Mouse (Mus musculus): ENCODE results near the gene Cldn14. TPM values are rescaled to one million over a fixed set of nuclear protein-coding genes. Genes with fewer than 3 reads are reported as not detected.
A peak's percentile ranks its signal among the peaks of the same experiment; 100 is the strongest.

Cldn14 gene
- polyA plus RNA-seq, 1 experiment from 2014 or later: 0.14 TPM

GRCm38 (mm10) chr16:93918679-93919060 lies 90.0 kb downstream of the Cldn14 start:
- Histone ChIP-seq H3K4me3 (ENCODE audit: low read depth, low read length) (no peak overlapping the region), H3K4me1 (ENCODE audit: control insufficient read depth, insufficient read depth, low read length) (0 out of 2 replicates have a peak, but pooled peaks cover 3% of the 10 kb centered on the region), H3K4me2 (ENCODE audit: low read depth, low read length) (peak overlapping the region; percentile 41), H3K9ac (ENCODE audit: low read depth, low read length) (no peak overlapping the region), H3K9me3 (ENCODE audit: control insufficient read depth, low read length) (no peaks in the 10 kb centered on the region), H3K36me3 (ENCODE audit: control insufficient read depth, insufficient read depth, low read length) (no peaks in the 10 kb centered on the region), H3K27ac (replicated peaks; ENCODE audit: low read depth, low read length) (no peak overlapping the region), H3K27me3 (replicated peaks; ENCODE audit: control insufficient read depth, insufficient read depth, low read length) (no peaks in the 10 kb centered on the region)
- DNase-seq (ENCODE audit: low spot score): no peak
- WGBS: 70% methylated on average over 7 of the region's 8 CpGs
- ATAC-seq (ENCODE audit: low read depth): no peak

DNA sequence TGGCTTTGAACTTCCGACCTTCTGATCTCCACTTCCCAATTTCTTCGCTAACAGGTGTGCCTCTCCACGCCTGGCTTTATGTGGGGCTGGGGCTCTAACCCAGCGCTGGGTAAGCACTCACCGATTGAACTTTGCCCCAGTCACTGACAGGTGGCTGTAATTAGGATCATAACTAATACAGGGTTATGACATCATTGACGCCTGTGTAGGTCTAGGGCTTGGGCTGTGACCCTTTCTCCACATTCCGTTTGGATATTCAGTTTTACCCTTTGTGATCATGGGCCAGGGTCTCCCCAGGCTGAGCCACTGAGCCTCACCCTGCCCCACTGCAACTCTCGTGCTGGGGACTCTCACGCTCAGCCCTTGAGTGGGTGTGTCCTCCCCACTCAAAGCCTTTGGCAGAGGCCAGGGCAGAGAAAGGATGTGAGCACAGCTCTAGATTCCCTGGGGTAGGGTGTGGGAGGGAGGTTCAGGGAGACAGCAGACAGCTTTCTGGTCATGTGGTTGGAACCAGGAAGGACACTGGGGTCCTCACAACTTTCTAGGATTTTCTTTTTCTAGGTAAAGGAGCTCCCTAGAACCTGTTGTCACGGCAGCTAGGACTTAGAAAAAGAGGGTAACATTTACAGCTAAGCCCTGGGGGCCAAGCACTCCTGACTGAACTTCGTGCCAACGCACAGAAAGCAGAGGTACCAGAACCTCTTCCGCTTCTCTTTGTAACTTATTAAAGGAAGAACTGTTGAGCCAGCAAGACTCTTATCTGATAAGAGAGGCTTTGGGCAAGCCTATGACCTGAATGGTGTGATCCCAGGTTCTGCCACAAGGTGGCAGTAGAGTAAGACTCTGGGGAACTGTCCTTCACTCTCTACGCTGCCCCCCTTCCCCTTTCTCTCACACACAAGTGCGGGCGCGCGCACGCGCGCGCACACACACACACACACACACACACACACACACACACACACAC lies 90.6 kb downstream of the Cldn14 start:
- WGBS: 44% methylated on average over 14 of the region's 22 CpGs
- H3K9me3 ChIP-seq (ENCODE audit: control insufficient read depth, low read length): no peaks in the 10 kb centered on the region
- H3K4me1 ChIP-seq (ENCODE audit: control insufficient read depth, insufficient read depth, low read length): 0 out of 2 replicates have a peak, but pooled peaks cover 3% of the 10 kb centered on the region
- DNase-seq (ENCODE audit: low spot score): peak; percentile 80
- H3K27me3 ChIP-seq (replicated peaks; ENCODE audit: control insufficient read depth, insufficient read depth, low read length): no peaks in the 10 kb centered on the region
- no peaks in the 10 kb centered on the region for H3K36me3 ChIP-seq (ENCODE audit: control insufficient read depth, insufficient read depth, low read length)
- no peak overlapping the region for H3K4me3 ChIP-seq (ENCODE audit: low read depth, low read length)
- ATAC-seq (ENCODE audit: low read depth): peak; percentile 59
- H3K9ac ChIP-seq (ENCODE audit: low read depth, low read length): no peak overlapping the region
- H3K4me2 ChIP-seq (ENCODE audit: low read depth, low read length): peak overlapping the region; percentile 41
- H3K27ac ChIP-seq (replicated peaks; ENCODE audit: low read depth, low read length): no peak overlapping the region

- no peak overlapping the region for H3K9ac ChIP-seq (ENCODE audit: low read depth, low read length)
- DNase-seq (ENCODE audit: low spot score) (no peak), ATAC-seq (ENCODE audit: low read depth) (no peak)
- no peak overlapping the region for H3K4me2 ChIP-seq (ENCODE audit: low read depth, low read length)
- no peaks in the 10 kb centered on the region for H3K36me3 ChIP-seq (ENCODE audit: control insufficient read depth, insufficient read depth, low read length)
- no peak overlapping the region for H3K27ac ChIP-seq (replicated peaks; ENCODE audit: low read depth, low read length)
- no peaks in the 10 kb centered on the region for H3K9me3 ChIP-seq (ENCODE audit: control insufficient read depth, low read length)
- H3K27me3 ChIP-seq (replicated peaks; ENCODE audit: control insufficient read depth, insufficient read depth, low read length): no peaks in the 10 kb centered on the region
- WGBS: 31% methylated on average over 10 of the region's 10 CpGs
- no peak overlapping the region for H3K4me3 ChIP-seq (ENCODE audit: low read depth, low read length)
- H3K4me1 ChIP-seq (ENCODE audit: control insufficient read depth, insufficient read depth, low read length): peaks cover 3% of the 10 kb centered on the region; the same call in 1 of the 2 replicates
Measured at GRCm38 (mm10) chr16:93915338-93915849, 93.2 kb downstream of the Cldn14 start.

- Histone ChIP-seq H3K9me3 (ENCODE audit: control insufficient read depth, low read length) (no peaks in the 10 kb centered on the region), H3K27ac (replicated peaks; ENCODE audit: low read depth, low read length) (no peak overlapping the region), H3K4me1 (ENCODE audit: control insufficient read depth, insufficient read depth, low read length) (peaks cover 3% of the 10 kb centered on the region; the same call in 1 of the 2 replicates), H3K36me3 (ENCODE audit: control insufficient read depth, insufficient read depth, low read length) (no peaks in the 10 kb centered on the region), H3K9ac (ENCODE audit: low read depth, low read length) (no peak overlapping the region), H3K27me3 (replicated peaks; ENCODE audit: control insufficient read depth, insufficient read depth, low read length) (no peaks in the 10 kb centered on the region), H3K4me3 (ENCODE audit: low read depth, low read length) (no peak overlapping the region), H3K4me2 (ENCODE audit: low read depth, low read length) (no peak overlapping the region)
- WGBS: 66% methylated on average over 10 of the region's 10 CpGs
- peak; percentile 51 for DNase-seq (ENCODE audit: low spot score)
- ATAC-seq (ENCODE audit: low read depth): 0 out of 2 replicates have a peak, but pooled peaks have one; percentile 23
Measured at GRCm38 (mm10) chr16:93913881-93914576, 94.6 kb downstream of the Cldn14 start.

- peaks cover 3% of the 10 kb centered on the region; the same call in 1 of the 2 replicates for H3K4me1 ChIP-seq (ENCODE audit: control insufficient read depth, insufficient read depth, low read length)
- ATAC-seq (ENCODE audit: low read depth): no peak
- H3K36me3 ChIP-seq (ENCODE audit: control insufficient read depth, insufficient read depth, low read length): no peaks in the 10 kb centered on the region
- no peak overlapping the region for H3K4me3 ChIP-seq (ENCODE audit: low read depth, low read length)
- no peak overlapping the region for H3K4me2 ChIP-seq (ENCODE audit: low read depth, low read length)
- 65% methylated on average over 3 of the region's 3 CpGs for WGBS
- no peaks in the 10 kb centered on the region for H3K27me3 ChIP-seq (replicated peaks; ENCODE audit: control insufficient read depth, insufficient read depth, low read length)
- no peak for DNase-seq (ENCODE audit: low spot score)
- no peaks in the 10 kb centered on the region for H3K9me3 ChIP-seq (ENCODE audit: control insufficient read depth, low read length)
- H3K9ac ChIP-seq (ENCODE audit: low read depth, low read length): no peak overlapping the region
- H3K27ac ChIP-seq (replicated peaks; ENCODE audit: low read depth, low read length): no peak overlapping the region
Measured at GRCm38 (mm10) chr16:93912808-93913207, 95.8 kb downstream of the Cldn14 start.

DNA sequence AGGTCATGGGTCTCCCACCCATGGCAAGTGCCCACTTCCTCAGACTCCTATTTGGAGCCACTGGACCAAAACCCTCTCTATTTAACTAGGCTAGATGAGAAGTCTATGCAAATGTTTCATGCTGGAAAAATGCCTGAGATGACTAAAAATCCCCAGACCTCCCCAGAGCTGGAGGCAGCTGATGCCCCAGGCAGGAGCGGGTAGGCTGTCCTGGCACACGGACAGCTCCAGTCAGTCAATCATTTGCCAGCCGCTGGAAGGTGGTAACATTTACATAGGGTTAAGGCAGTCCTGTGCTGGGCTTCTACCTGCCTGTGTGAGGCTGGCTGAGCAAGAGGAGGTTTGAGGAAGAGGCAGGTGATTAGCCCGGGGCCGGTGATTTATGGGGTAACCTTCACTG lies 96.5 kb downstream of the Cldn14 start:
- ATAC-seq (ENCODE audit: low read depth): no peak
- no peaks in the 10 kb centered on the region for H3K9me3 ChIP-seq (ENCODE audit: control insufficient read depth, low read length)
- 51% methylated on average over 5 of the region's 5 CpGs for WGBS

GRCm38 (mm10) chr16:93910735-93911665 lies 97.6 kb downstream of the Cldn14 start:
- WGBS: 64% methylated on average over 27 of the region's 28 CpGs
- peaks cover 6% of the 10 kb centered on the region; the same call in 1 of the 2 replicates for H3K4me1 ChIP-seq (ENCODE audit: control insufficient read depth, insufficient read depth, low read length)
- H3K9ac ChIP-seq (ENCODE audit: low read depth, low read length): no peak overlapping the region
- H3K36me3 ChIP-seq (ENCODE audit: control insufficient read depth, insufficient read depth, low read length): no peaks in the 10 kb centered on the region
- ATAC-seq (ENCODE audit: low read depth): no peak
- H3K4me3 ChIP-seq (ENCODE audit: low read depth, low read length): no peak overlapping the region
- no peaks in the 10 kb centered on the region for H3K9me3 ChIP-seq (ENCODE audit: control insufficient read depth, low read length)
- no peak overlapping the region for H3K27ac ChIP-seq (replicated peaks; ENCODE audit: low read depth, low read length)
- H3K4me2 ChIP-seq (ENCODE audit: low read depth, low read length): no peak overlapping the region
- DNase-seq (ENCODE audit: low spot score): no peak
- H3K27me3 ChIP-seq (replicated peaks; ENCODE audit: control insufficient read depth, insufficient read depth, low read length): no peaks in the 10 kb centered on the region

More for the DNA sequence above, 96.5 kb downstream of the Cldn14 start:
- Histone ChIP-seq H3K4me1 (ENCODE audit: control insufficient read depth, insufficient read depth, low read length) (peaks cover 3% of the 10 kb centered on the region; the same call in 1 of the 2 replicates), H3K36me3 (ENCODE audit: control insufficient read depth, insufficient read depth, low read length) (no peaks in the 10 kb centered on the region), H3K27ac (replicated peaks; ENCODE audit: low read depth, low read length) (no peak overlapping the region), H3K4me2 (ENCODE audit: low read depth, low read length) (no peak overlapping the region), H3K9ac (ENCODE audit: low read depth, low read length) (no peak overlapping the region), H3K4me3 (ENCODE audit: low read depth, low read length) (no peak overlapping the region), H3K27me3 (replicated peaks; ENCODE audit: control insufficient read depth, insufficient read depth, low read length) (no peaks in the 10 kb centered on the region)
- no peak for DNase-seq (ENCODE audit: low spot score)

- DNase-seq (ENCODE audit: low spot score): no peak
- Histone ChIP-seq H3K4me3 (ENCODE audit: low read depth, low read length) (no peak overlapping the region), H3K36me3 (ENCODE audit: control insufficient read depth, insufficient read depth, low read length) (no peaks in the 10 kb centered on the region), H3K27ac (replicated peaks; ENCODE audit: low read depth, low read length) (no peak overlapping the region), H3K27me3 (replicated peaks; ENCODE audit: control insufficient read depth, insufficient read depth, low read length) (no peaks in the 10 kb centered on the region), H3K9ac (ENCODE audit: low read depth, low read length) (no peak overlapping the region), H3K4me2 (ENCODE audit: low read depth, low read length) (no peak overlapping the region), H3K4me1 (ENCODE audit: control insufficient read depth, insufficient read depth, low read length) (peaks cover 6% of the 10 kb centered on the region; the same call in 1 of the 2 replicates), H3K9me3 (ENCODE audit: control insufficient read depth, low read length) (no peaks in the 10 kb centered on the region)
- no peak for ATAC-seq (ENCODE audit: low read depth)
- 82% methylated on average over 3 of the region's 3 CpGs for WGBS
Measured at GRCm38 (mm10) chr16:93909936-93910335, 98.7 kb downstream of the Cldn14 start.
